Mouse (Mus musculus): ENCODE results near the gene Slc25a35. TPM values are rescaled to one million over a fixed set of nuclear protein-coding genes. Genes with fewer than 3 reads are reported as not detected.

Slc25a35 gene
- 1.2 and 1.5 TPM in 2 replicates for polyA plus RNA-seq (2012)

- no peak for TF ChIP-seq GATA1 (IDR thresholded peaks at IDR 0.05; ENCODE audit: low read length)
These were observed at the start of gene Slc25a35 for GRCm38 (mm10) chr11:68967337-68968282. Gene Slc25a35, plus strand, starts transcription at chr11:68968131.

- TF ChIP-seq GATA1 (IDR thresholded peaks at IDR 0.05; ENCODE audit: low read length) = no peak
These were observed 44.7 kb upstream of the Slc25a35 start for GRCm38 (mm10) chr11:68923191-68923590.

- TF ChIP-seq GATA1 (IDR thresholded peaks at IDR 0.05; ENCODE audit: low read length) = no peak
These were observed 43.2 kb upstream of the Slc25a35 start for GRCm38 (mm10) chr11:68924749-68925148.

GRCm38 (mm10) chr11:68926981-68927380, 41.0 kb upstream of the Slc25a35 start, which contains the start of gene Odf4:
Gene Odf4, minus strand, starts transcription at chr11:68927081.
- TF ChIP-seq GATA1 (IDR thresholded peaks at IDR 0.05; ENCODE audit: low read length) = no peak

- TF ChIP-seq GATA1 (IDR thresholded peaks at IDR 0.05; ENCODE audit: low read length) = no peak
These were observed 38.0 kb upstream of the Slc25a35 start for GRCm38 (mm10) chr11:68929947-68930346.

GRCm38 (mm10) chr11:68933885-68934507, 33.9 kb upstream of the Slc25a35 start:
- no peak for TF ChIP-seq GATA1 (IDR thresholded peaks at IDR 0.05; ENCODE audit: low read length)

- no peak for TF ChIP-seq GATA1 (IDR thresholded peaks at IDR 0.05; ENCODE audit: low read length)
These were observed 28.3 kb upstream of the Slc25a35 start for GRCm38 (mm10) chr11:68939451-68940304.

GRCm38 (mm10) chr11:68940516-68940915, 27.4 kb upstream of the Slc25a35 start:
- TF ChIP-seq GATA1 (IDR thresholded peaks at IDR 0.05; ENCODE audit: low read length) = no peak

- TF ChIP-seq GATA1 (IDR thresholded peaks at IDR 0.05; ENCODE audit: low read length) = no peak
These were observed 25.2 kb upstream of the Slc25a35 start for GRCm38 (mm10) chr11:68942731-68943130.

- TF ChIP-seq GATA1 (IDR thresholded peaks at IDR 0.05; ENCODE audit: low read length) = no peak
These were observed 22.7 kb upstream of the Slc25a35 start for GRCm38 (mm10) chr11:68945245-68945644.

- no peak for TF ChIP-seq GATA1 (IDR thresholded peaks at IDR 0.05; ENCODE audit: low read length)
These were observed 21.9 kb upstream of the Slc25a35 start for GRCm38 (mm10) chr11:68946001-68946400.

- no peak for TF ChIP-seq GATA1 (IDR thresholded peaks at IDR 0.05; ENCODE audit: low read length)
These were observed 21.0 kb upstream of the Slc25a35 start for GRCm38 (mm10) chr11:68946806-68947440.

- no peak for TF ChIP-seq GATA1 (IDR thresholded peaks at IDR 0.05; ENCODE audit: low read length)
These were observed 20.4 kb upstream of the Slc25a35 start for GRCm38 (mm10) chr11:68947542-68947993.

GRCm38 (mm10) chr11:68953903-68954302, 14.0 kb upstream of the Slc25a35 start:
- TF ChIP-seq GATA1 (IDR thresholded peaks at IDR 0.05; ENCODE audit: low read length) = no peak

- TF ChIP-seq GATA1 (IDR thresholded peaks at IDR 0.05; ENCODE audit: low read length) = no peak
These were observed 13.5 kb upstream of the Slc25a35 start for GRCm38 (mm10) chr11:68954408-68954807.
